Mouse (Mus musculus) lung, embryonic 16.5 days (tissue): ENCODE measurements at regions not wholly inside any gene's neighbourhood (a gene's known extent, or its start where the extent isn't known, plus 50 kb on each side); places are given as distances from the start of the nearest gene placed in this dataset.

Source experiments
- ATAC-seq: fragments of 200-750 bp; cut with Nextera tagmentation; 2 replicates; pipeline ENCODE4 v1.8.0; 2017; ENCODE audit warnings: low read depth, mild to moderate bottlenecking, moderate library complexity
- H3K27ac ChIP-seq: fragments of 300-500 bp; sonication (generic); 2 replicates; pipeline ENCODE4 v1.5.1; 2014; ENCODE audit warnings: mild to moderate bottlenecking, control low read depth, low read length
- H3K27me3 ChIP-seq: fragments of 300-500 bp; sonication (generic); 2 replicates; pipeline ENCODE4 v1.6.1; 2014; ENCODE audit warnings: low read depth, low read length, mixed read lengths; ENCODE audit not compliant: control insufficient read depth, insufficient read depth
- H3K36me3 ChIP-seq: fragments of 300-500 bp; sonication (generic); 2 replicates; pipeline ENCODE4 v1.6.1; 2014; ENCODE audit warnings: low read length; ENCODE audit not compliant: control insufficient read depth, insufficient read depth
- H3K4me1 ChIP-seq: fragments of 300-500 bp; sonication (generic); replicated peaks from 2 replicates; pipeline ENCODE4 v1.6.1; 2014; ENCODE audit warnings: low read length, mixed read lengths; ENCODE audit not compliant: control insufficient read depth, insufficient read depth
- H3K4me2 ChIP-seq: fragments of 300-500 bp; sonication (generic); 2 replicates; pipeline ENCODE4 v1.6.1; 2014; ENCODE audit warnings: low read depth, low read length, control low read depth
- H3K4me3 ChIP-seq: fragments of 300-500 bp; sonication (generic); 2 replicates; pipeline ENCODE4 v1.5.1; 2014; ENCODE audit warnings: mild to moderate bottlenecking, low read length, control low read depth
- H3K9ac ChIP-seq: fragments of 300-500 bp; sonication (generic); 2 replicates; pipeline ENCODE4 v1.6.1; 2014; ENCODE audit warnings: low read length, control low read depth
- H3K9me3 ChIP-seq: fragments of 300-500 bp; sonication (generic); 2 replicates; pipeline ENCODE4 v1.6.1; 2016; ENCODE audit warnings: low read length; ENCODE audit not compliant: control insufficient read depth
- WGBS: fragments of 180-500 bp; shearing (Covaris S2); extraction: QIAGEN DNeasy Blood & Tissue Kit; methylation state at CpG from one replicate; pipeline ENCODE4 v1.1.7; 2014; 5-methylcytosine and 5-hydroxymethylcytosine counted together

DNA sequence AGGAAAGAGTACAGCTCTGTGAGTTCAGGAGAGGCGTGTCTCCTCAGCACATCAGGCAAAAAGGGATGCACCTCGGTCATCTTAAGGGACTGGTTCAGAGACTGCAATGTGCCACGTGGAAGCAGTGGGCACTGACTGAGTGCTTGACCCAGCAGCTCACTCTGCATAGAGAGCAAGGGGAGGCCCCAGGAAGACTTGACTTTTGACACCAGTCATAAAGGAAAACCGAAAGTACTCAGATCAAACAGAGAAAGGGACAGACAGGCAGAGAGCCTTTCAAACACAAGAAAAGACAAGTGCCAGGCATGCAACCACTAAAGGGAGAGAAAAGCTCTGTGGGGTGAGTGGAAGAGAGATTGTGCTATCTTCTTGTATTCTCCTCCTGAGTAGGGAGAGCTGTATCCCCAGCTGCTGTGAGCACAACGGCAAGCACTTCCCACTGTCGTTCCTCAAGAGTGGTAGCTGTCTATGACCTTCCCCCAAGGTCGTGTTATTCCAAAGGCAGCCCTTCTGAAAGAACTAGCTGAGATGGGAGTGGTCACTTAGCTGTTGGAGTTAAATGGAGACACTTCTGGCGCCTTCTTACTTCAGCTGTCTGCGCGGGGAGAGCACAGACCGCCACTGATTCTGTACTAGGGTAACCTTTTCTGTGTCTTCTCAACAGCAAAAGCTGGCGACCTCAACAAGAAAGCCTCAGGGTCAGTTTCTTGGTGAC lies 119.4 kb upstream of the Cpeb2 start:
- Histone ChIP-seq H3K4me3 (no peak overlapping the region), H3K9ac (no peak overlapping the region), H3K4me2 (no peak overlapping the region), H3K27me3 (no peaks in the 10 kb centered on the region), H3K9me3 (no peaks in the 10 kb centered on the region), H3K4me1 (no peaks in the 10 kb centered on the region), H3K36me3 (no peaks in the 10 kb centered on the region), H3K27ac (no peak overlapping the region)
- 60% methylated on average over 12 of the region's 12 CpGs for WGBS
- no peak for ATAC-seq

DNA sequence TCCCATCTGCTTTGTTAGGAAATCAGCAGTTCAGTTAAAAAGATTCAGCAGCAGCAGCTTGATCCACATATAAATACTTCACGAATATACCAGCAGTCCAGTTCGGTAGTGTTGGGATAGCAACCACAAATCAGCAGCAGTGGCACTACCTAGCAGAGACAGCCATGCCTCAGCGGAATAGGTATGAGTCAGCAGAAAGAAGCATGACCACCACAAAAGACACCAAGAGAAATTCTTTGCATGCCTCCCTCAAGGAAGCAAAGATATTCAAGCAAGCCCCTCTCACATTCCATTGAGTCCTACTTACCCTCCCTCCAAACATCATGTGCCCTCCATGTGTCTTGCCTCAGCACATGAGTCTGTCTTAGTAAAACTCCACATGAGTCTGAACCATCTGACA lies 117.5 kb upstream of the Cpeb2 start:
- no peaks in the 10 kb centered on the region for H3K27me3 ChIP-seq
- no peak overlapping the region for H3K4me2 ChIP-seq
- no peaks in the 10 kb centered on the region for H3K4me1 ChIP-seq
- no peaks in the 10 kb centered on the region for H3K36me3 ChIP-seq
- H3K4me3 ChIP-seq, result no peak overlapping the region
- 79% methylated on average over 3 of the region's 3 CpGs for WGBS
- H3K9me3 ChIP-seq, result no peaks in the 10 kb centered on the region
- no peak overlapping the region for H3K9ac ChIP-seq
- ATAC-seq, result no peak
- no peak overlapping the region for H3K27ac ChIP-seq

DNA sequence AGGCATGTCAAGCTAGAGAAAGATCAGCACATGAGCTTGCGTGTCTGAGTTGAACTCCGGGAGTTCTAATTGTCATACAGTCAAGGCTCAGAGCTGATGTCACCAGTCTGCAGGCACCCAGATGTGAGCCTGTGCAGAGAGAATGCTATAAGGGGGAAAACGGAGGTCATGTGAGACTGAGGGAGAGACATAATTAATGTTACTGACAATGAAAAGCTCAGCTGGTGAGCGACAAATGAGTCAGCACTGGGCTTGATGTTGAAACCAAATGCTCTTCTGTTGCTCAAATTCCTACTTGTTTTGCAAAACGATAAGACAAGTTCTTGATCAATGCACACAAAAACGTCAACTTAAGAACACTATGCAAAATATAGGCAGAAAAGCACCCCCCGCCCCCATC lies 116.1 kb upstream of the Cpeb2 start:
- Histone ChIP-seq H3K27ac (no peak overlapping the region), H3K4me1 (no peaks in the 10 kb centered on the region), H3K9ac (no peak overlapping the region), H3K9me3 (no peaks in the 10 kb centered on the region), H3K27me3 (no peaks in the 10 kb centered on the region), H3K4me2 (no peak overlapping the region), H3K36me3 (no peaks in the 10 kb centered on the region), H3K4me3 (no peak overlapping the region)
- no peak for ATAC-seq
- WGBS, result 58% methylated on average over 7 of the region's 7 CpGs

DNA sequence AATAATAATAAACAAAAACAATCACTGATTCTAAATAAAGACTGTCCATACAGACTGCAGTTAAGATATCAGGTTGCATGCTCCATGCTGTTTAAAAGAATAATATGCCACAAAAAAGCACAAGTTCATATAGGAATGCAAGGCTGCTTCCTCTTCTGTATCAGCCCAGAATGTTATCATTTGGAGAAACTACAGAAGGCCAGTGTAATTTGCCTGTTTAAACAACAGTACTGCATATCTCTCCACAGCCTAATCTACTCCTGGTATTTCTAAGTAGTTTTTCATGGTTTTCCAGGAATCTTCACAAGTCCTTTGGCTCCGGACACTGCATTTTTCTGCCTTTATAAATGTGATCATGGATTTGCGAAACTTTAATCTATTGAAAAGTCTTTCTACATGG lies 111.9 kb upstream of the Cpeb2 start:
- no peak overlapping the region for H3K9ac ChIP-seq
- no peaks in the 10 kb centered on the region for H3K36me3 ChIP-seq
- H3K4me3 ChIP-seq, result no peak overlapping the region
- 46% methylated on average over 2 of the region's 2 CpGs for WGBS
- no peak for ATAC-seq
- no peaks in the 10 kb centered on the region for H3K27me3 ChIP-seq
- H3K27ac ChIP-seq, result no peak overlapping the region
- no peak overlapping the region for H3K4me2 ChIP-seq
- H3K9me3 ChIP-seq, result no peaks in the 10 kb centered on the region
- H3K4me1 ChIP-seq, result no peaks in the 10 kb centered on the region

DNA sequence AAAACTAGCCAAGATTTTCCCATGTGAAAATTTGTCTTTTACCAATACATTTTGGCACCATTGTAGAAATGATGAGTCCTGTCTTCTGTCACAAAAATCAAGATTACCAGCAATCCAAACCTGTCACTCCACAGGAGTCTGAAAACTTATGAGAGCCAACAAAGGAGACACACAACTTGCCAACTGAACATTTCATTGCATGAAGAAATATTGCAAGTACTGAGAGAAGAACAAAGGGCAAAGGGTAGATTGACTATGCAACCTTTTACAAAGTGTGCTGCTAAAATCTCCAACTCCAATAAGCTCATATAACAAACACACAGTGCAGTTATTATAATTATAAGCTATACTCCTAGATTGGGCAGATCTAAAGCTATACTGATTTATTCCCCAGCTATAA lies 108.7 kb upstream of the Cpeb2 start:
- Histone ChIP-seq H3K4me3 (no peak overlapping the region), H3K4me1 (no peaks in the 10 kb centered on the region), H3K4me2 (no peak overlapping the region), H3K9me3 (no peaks in the 10 kb centered on the region), H3K27ac (no peak overlapping the region), H3K27me3 (no peaks in the 10 kb centered on the region), H3K9ac (no peak overlapping the region), H3K36me3 (no peaks in the 10 kb centered on the region)
- no peak for ATAC-seq

DNA sequence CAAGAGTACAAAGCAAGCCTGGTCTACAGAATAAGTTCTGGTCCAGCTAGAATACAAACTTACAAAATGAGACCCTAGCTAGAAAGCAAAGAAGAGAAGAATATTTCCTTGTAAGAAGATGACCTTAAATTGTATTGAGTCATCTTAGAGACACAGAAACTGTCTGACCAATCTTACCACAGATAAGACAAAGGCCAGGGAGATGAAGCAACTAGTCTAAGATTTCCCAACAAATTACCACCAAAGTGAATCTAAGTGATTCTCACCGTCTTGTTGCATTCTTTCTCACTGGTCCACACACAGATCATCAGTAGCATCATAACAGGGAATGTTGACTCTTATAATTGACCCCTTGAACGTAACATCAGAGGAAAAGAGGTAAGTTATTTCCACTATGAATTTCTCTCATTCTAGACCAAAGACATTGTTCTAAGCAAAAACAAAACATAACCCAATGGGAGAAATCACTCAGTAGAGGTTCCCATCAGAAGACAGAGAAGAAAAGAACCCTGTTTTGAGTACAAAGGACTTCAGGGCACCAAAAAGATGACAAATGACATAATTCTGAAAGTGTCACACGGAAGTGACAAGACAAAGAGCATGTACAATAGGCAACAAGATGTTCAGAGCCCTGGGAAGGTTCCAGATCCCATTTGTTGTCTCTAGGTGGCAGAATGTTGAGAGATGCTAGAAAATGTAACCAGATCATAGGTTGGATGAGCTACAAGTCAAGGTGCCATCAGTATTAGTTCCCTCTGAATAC lies 107.0 kb upstream of the Cpeb2 start:
- Histone ChIP-seq H3K4me3 (no peak overlapping the region), H3K4me1 (no peaks in the 10 kb centered on the region), H3K36me3 (no peaks in the 10 kb centered on the region), H3K9ac (no peak overlapping the region), H3K9me3 (no peaks in the 10 kb centered on the region), H3K27me3 (no peaks in the 10 kb centered on the region), H3K27ac (no peak overlapping the region), H3K4me2 (no peak overlapping the region)
- whole genome bisulfite sequencing, result 74% methylated on average over 3 of the region's 3 CpGs
- no peak for ATAC-seq

DNA sequence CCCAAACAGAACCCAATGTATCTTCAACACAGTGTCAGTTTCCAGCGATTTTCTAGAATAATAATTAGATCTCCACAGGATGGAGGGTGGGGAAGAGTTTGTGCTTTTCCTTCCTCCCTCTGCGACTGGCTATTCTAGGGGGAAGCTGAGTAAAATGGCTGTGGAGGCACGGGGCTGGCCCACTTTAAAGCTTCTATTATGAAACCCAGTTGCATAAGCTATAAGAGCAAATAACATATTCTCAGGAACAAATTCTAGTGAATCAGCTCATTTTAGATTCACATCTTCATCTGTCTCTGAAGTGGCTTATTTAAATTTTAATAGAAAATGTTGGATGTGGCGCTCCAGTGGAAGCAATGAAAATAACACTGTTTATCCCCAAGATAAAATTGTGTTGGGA lies 102.6 kb upstream of the Cpeb2 start:
- no peak for ATAC-seq
- H3K9ac ChIP-seq, result no peak overlapping the region

DNA sequence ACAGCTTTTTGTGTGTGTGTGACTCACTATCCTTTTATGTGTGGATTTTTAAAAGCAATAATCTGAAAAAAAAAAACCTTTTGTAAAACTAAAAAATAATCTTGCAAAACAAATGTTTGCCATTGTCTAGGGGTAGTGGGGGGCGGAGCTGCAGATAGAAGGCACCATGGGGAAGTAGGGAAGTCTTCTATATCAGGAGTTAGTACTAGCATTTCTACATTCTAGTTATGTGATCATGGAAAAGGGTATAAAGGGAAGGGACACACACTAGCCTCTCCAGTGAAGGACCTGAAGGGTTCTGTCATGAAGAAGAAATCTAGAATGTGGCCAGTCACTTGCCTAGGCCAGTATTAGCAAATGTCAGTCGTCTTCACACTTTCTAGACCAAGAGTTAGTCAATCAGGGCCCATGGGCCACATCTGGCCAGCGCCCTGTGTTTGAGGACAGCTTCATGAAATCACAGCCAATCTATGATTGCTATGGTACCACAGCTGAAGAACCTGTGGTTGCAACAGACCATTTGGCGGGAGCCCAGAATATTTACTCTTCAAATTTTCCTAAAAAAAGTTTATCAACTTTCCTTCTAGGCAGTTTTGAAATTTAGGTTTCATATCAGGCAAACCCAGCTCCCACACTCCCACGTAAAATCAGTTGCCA lies 101.9 kb upstream of the Cpeb2 start:
- Histone ChIP-seq H3K9ac (no peak overlapping the region), H3K9me3 (no peaks in the 10 kb centered on the region), H3K4me2 (no peak overlapping the region), H3K36me3 (no peaks in the 10 kb centered on the region), H3K4me3 (no peak overlapping the region), H3K27me3 (no peaks in the 10 kb centered on the region), H3K27ac (no peak overlapping the region), H3K4me1 (no peaks in the 10 kb centered on the region)
- WGBS, result 82% methylated on average over 5 of the region's 5 CpGs
- ATAC-seq, result no peak

More for the DNA sequence above, 102.6 kb upstream of the Cpeb2 start:
- Histone ChIP-seq H3K4me2 (no peak overlapping the region), H3K9me3 (no peaks in the 10 kb centered on the region), H3K27ac (no peak overlapping the region), H3K4me1 (no peaks in the 10 kb centered on the region), H3K36me3 (no peaks in the 10 kb centered on the region), H3K27me3 (no peaks in the 10 kb centered on the region), H3K4me3 (no peak overlapping the region)
- WGBS, result 66% methylated on average over 4 of the region's 4 CpGs

DNA sequence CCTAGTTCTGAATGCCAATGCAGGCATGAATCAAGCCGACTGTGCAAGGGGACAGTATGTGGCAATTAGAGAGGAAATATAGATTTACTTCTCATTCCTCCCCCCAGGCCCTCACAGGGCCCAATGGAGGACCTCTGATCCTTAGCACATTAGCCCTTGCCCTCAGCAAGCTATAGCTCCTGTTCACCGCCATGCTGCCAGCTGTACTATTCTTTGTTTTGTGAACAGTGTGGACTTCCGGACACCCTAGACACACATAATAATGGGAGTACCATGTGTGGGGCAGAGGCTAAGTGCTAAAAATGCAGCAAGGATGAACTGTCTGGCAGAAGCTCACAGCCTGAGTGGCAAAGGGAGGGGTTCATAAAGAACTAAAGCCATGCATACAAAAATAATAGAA lies 99.3 kb upstream of the Cpeb2 start:
- ATAC-seq, result no peak

More for the DNA sequence above, 99.3 kb upstream of the Cpeb2 start:
- Histone ChIP-seq H3K4me3 (no peak overlapping the region), H3K4me1 (no peaks in the 10 kb centered on the region), H3K27me3 (no peaks in the 10 kb centered on the region), H3K36me3 (no peaks in the 10 kb centered on the region), H3K9ac (no peak overlapping the region), H3K4me2 (no peak overlapping the region), H3K9me3 (no peaks in the 10 kb centered on the region), H3K27ac (no peak overlapping the region)
- 65% methylated on average over 3 of the region's 3 CpGs for WGBS
